Mouse (Mus musculus) kidney, postnatal 25 days (tissue): Measurements from ENCODE around the gene Acsl3.

Source experiments
- DNase-seq, 2 experiments: peaks; one replicate each; pipeline ENCODE4 v3.0.0; 2021; ENCODE audit warnings: mixed read lengths in 2 of 2

Acsl3 gene

GRCm38 (mm10) chr1:78745230-78745777 lies 87.7 kb downstream of the Acsl3 start:
- peak; percentile 52 to 58 for DNase-seq
